Mouse (Mus musculus): ENCODE measurements at regions not wholly inside any gene's neighbourhood (a gene's known extent, or its start where the extent isn't known, plus 50 kb on each side); places are given as distances from the start of the nearest gene placed in this dataset.

- DNase-seq (ENCODE audit: low spot score in 2 of 2): no peak
Measured at GRCm38 (mm10) chr1:39047316-39047715, 61.9 kb downstream of the Pdcl3 start.

GRCm38 (mm10) chr1:39057304-39057703, 71.9 kb downstream of the Pdcl3 start:
- no peak for DNase-seq (ENCODE audit: low spot score in 2 of 2)

- DNase-seq (ENCODE audit: low spot score in 2 of 2): no peak
Measured at GRCm38 (mm10) chr1:39062509-39062908, 77.1 kb downstream of the Pdcl3 start.

GRCm38 (mm10) chr1:39063666-39064385, 78.4 kb downstream of the Pdcl3 start:
- DNase-seq (ENCODE audit: low spot score in 2 of 2): peak in 1 of 2 experiments; percentile 81

- DNase-seq (ENCODE audit: low spot score in 2 of 2): peak in 1 of 2 experiments; percentile 80
Measured at GRCm38 (mm10) chr1:39064781-39065180, 79.4 kb downstream of the Pdcl3 start.

DNA sequence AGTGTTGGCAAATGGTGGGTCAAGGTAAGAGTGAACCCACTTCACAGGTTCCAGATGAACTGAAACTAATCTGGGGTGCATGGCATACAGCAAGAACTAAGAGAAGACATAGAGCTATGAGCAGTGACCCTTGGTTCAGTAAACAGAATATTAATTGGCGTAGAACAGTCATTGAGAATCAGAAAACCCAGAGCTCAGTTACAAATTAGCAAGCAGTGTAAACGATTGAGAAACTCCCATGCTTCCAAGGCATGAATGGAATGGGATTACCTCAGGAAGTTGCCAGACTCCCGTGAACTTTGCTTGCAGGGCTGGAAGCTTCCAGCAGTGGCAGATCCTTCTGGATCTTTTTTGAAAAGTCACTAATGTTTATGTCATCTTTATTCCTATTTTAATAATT, 82.5 kb downstream of the Pdcl3 start:
- DNase-seq (ENCODE audit: low spot score in 2 of 2): no peak

DNA sequence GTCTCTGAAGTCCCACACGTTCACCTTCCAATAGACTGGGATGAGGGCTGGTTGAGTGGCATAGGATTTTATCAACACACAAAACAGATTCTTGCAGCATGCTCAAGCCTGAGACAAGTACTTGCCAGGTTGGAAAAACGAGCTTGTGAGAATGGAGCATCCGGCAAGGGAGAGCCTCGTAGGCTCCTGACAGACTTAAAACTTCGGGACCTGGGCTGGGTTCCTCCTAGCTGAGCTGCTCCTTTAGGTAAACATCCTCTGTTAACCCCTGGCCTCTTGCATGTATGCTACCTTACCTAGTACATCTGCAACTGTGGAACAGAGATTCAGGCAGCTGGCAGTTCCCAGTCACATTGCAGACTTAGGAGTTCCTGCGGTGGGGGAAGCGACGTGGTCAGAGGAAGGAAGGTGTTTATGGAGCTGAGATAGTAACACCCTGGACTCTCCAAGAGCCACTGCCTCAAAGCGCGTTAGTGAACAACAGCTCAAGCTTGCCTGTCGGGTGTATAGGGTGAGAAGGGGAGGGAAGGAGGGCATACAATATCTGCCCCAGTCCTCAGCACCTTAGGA, 83.8 kb downstream of the Pdcl3 start:
- no peak for DNase-seq (ENCODE audit: low spot score in 2 of 2)

- DNase-seq (ENCODE audit: low spot score in 2 of 2): no peak
Measured at GRCm38 (mm10) chr1:39069676-39070075, 84.3 kb downstream of the Pdcl3 start.

GRCm38 (mm10) chr1:39075966-39076365, 90.6 kb downstream of the Pdcl3 start:
- DNase-seq (ENCODE audit: low spot score in 2 of 2): no peak

- no peak for DNase-seq (ENCODE audit: low spot score in 2 of 2)
Measured at GRCm38 (mm10) chr1:39078584-39079315, 93.3 kb downstream of the Pdcl3 start.

GRCm38 (mm10) chr1:39083911-39084826, 98.8 kb downstream of the Pdcl3 start:
- DNase-seq (ENCODE audit: low spot score in 2 of 2): peak in 1 of 2 experiments; percentile 70

GRCm38 (mm10) chr1:39086273-39086672, 100.9 kb downstream of the Pdcl3 start:
- DNase-seq (ENCODE audit: low spot score in 2 of 2): peak in 1 of 2 experiments; percentile 72

DNA sequence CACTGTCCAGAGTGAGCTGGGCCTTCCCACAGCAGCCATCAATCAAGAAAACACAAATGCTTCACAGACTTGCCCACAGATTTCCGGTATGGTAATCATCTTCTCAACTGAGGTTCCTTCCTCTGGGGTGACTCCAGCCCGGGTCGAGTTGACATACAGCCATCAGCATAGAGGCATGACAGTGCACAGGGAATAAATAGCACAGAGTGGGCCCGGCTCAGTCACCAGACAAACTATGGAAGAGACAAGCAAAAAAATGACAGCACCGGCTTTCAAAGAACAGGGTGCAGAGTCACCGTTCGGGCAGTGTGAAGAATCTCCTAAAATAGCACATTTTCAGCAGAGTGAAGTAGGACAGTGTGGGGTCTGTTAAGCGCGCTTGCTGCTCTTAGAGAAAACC, 103.7 kb upstream of the Npas2 start:
- DNase-seq (ENCODE audit: low spot score in 2 of 2): peak in 1 of 2 experiments; percentile 46

GRCm38 (mm10) chr1:39091121-39091520, 102.4 kb upstream of the Npas2 start:
- no peak for DNase-seq (ENCODE audit: low spot score in 2 of 2)

GRCm38 (mm10) chr1:39091638-39092037, 101.9 kb upstream of the Npas2 start:
- DNase-seq (ENCODE audit: low spot score in 2 of 2): no peak

DNA sequence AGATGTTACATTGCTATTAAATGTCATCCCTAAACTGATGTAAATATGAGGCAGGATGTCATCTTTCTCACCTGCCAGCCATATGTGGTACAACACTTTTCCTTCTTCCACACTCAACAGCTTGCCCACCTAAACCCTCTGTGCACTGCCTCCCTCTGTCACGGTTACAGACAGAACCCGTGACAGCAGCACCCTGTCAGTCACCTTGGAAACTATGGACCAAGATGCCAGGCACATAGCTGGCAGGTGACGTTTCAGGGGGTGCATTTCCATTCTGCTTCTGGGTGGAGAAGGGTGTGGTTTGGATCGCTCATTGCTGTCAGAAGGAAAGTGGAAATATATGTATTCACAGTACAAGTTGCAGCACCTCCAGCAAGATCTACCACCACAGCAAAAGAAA, 100.2 kb upstream of the Npas2 start:
- DNase-seq (ENCODE audit: low spot score in 2 of 2): no peak

- DNase-seq (ENCODE audit: low spot score in 2 of 2): no peak
Measured at GRCm38 (mm10) chr1:39094001-39094400, 99.5 kb upstream of the Npas2 start.

DNA sequence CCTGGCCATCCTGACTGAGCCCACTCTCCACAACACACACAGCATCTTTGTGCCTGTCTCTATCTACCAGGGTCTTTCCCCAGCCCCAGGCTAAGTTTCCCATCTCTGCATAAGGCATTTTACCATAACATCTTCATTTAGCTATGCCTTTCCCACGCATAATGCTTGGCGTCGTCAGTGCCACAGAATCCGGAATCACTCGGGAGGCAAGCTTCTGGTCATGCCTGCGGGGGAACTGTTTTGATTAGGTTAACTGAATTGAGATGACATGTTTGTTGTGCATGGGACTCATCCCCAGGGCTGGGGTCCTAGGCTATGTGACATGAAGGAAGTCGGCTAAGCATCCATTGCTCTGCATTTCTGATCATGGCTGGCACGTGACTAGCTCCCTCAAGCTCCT, 97.6 kb upstream of the Npas2 start:
- DNase-seq (ENCODE audit: low spot score in 2 of 2): no peak

- no peak for DNase-seq (ENCODE audit: low spot score in 2 of 2)
Measured at GRCm38 (mm10) chr1:39096726-39097125, 96.8 kb upstream of the Npas2 start.

DNA sequence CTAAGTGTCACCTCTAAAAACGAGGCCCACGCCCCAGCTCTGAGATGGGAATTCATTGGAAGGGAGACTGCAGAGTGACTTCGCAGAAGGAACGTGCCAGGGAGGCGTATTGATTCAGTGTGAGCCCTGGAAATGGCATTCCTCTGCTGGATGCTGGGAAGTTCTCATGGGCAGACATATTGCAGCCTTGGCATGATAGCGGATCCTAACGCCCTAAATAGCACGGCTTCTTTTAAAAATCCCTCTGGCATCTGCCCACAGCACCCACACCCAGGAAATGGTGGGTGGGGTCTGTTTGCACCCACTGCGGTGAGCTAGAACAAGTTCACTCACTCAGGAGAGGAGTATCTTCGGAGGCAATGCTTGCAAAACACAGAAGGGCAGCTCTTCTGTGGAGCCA, 96.0 kb upstream of the Npas2 start:
- peak; percentile 35 to 92 for DNase-seq (ENCODE audit: low spot score in 2 of 2)

DNA sequence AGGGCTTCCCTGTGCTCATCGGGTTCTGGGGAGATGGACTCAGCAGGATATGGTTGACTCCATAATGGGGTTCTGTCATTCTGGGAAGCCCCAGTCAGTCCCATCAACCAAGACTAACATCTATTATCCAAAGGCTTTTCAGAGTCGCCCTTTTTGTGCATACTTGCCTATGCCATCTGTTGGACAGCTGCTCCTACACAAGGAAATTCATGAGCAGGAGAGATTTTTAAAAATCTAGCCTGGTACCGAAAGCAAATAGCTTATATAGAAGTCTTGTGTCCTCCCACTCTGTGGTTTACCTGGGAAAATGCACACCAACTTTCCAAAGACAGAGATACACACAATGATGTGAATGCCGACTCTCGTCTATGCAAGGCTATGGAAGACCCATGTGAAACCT, 95.4 kb upstream of the Npas2 start:
- no peak for DNase-seq (ENCODE audit: low spot score in 2 of 2)
